Mouse (Mus musculus) kidney, adult 2 months (tissue): Measurements from ENCODE around the gene Pitpnm3.

ENCODE experiments used
- CTCF ChIP-seq: fragments of 200-500 bp; conservative IDR thresholded peaks from 2 replicates; pipeline ENCODE4 v1.5.1; 2011; ENCODE audit warnings: low read depth, mild to moderate bottlenecking, control low read depth, low read length, moderate library complexity, mixed read lengths; ENCODE audit not compliant: insufficient read depth, insufficient read length
- POLR2A ChIP-seq: fragments of 200-500 bp; IDR thresholded peaks from one replicate; pipeline ENCODE4 v1.6.1; 2011; ENCODE audit warnings: low read depth, low read length, control low read depth

GRCm38 (mm10) chr11:72078647-72079046 lies 56.9 kb downstream of the Pitpnm3 start:
- TF ChIP-seq CTCF (no peak), POLR2A (no peak)
